Mouse (Mus musculus) hindbrain, embryonic 10.5 days (tissue): Measurements from ENCODE around the gene Hus1. TPM values are rescaled to one million over a fixed set of nuclear protein-coding genes. Genes with fewer than 3 reads are reported as not detected.
A peak's percentile ranks its signal among the peaks of the same experiment; 100 is the strongest.

Experiments used
- DNase-seq: peaks from one replicate; pipeline ENCODE4 v3.0.0-alpha.2; 2017; ENCODE audit warnings: low spot score
- H3K27ac ChIP-seq: fragments of 300-500 bp; sonication (generic); 2 replicates; pipeline ENCODE4 v1.5.1; 2016; ENCODE audit warnings: mild to moderate bottlenecking, moderate library complexity
- H3K27me3 ChIP-seq: fragments of 300-500 bp; sonication (generic); 2 replicates; pipeline ENCODE4 v1.6.1; 2016; ENCODE audit warnings: mild to moderate bottlenecking; ENCODE audit not compliant: poor library complexity, insufficient read depth, severe bottlenecking
- H3K36me3 ChIP-seq: fragments of 300-500 bp; sonication (generic); 2 replicates; pipeline ENCODE4 v1.6.1; 2016; ENCODE audit warnings: mild to moderate bottlenecking, moderate library complexity
- H3K4me1 ChIP-seq: fragments of 300-500 bp; sonication (generic); replicated peaks from 2 replicates; pipeline ENCODE4 v1.6.1; 2016; ENCODE audit warnings: mild to moderate bottlenecking
- H3K4me3 ChIP-seq: fragments of 300-500 bp; sonication (generic); 2 replicates; pipeline ENCODE4 v1.5.1; 2016; ENCODE audit warnings: mild to moderate bottlenecking, moderate library complexity
- H3K9me3 ChIP-seq: fragments of 300-500 bp; sonication (generic); 2 replicates; pipeline ENCODE4 v1.6.1; 2016; ENCODE audit warnings: mild to moderate bottlenecking, moderate library complexity
- WGBS: fragments of 180-500 bp; shearing (Covaris S2); methylation state at CpG from one replicate; pipeline ENCODE4 v1.1.7; 2016; 5-methylcytosine and 5-hydroxymethylcytosine counted together
- polyA plus RNA-seq: library from polyadenylated mRNA; unstranded; fragments of >200 nt; fragmentation: Nextera tagmentation; extraction: Ambion mirVana; gene quantifications from 2 replicates; pipeline ENCODE4 v1.2.1, GENCODE M21; 2016

Gene Hus1
- polyA plus RNA-seq, 1 experiment from 2014 or later, result 15.1 TPM

GRCm38 (mm10) chr11:9024782-9025181 is 13.8 kb upstream of the Hus1 start:
- no peaks in the 10 kb centered on the region for H3K27me3 ChIP-seq
- no peaks in the 10 kb centered on the region for H3K4me1 ChIP-seq
- no peak overlapping the region for H3K27ac ChIP-seq
- no peak for DNase-seq
- no peak overlapping the region for H3K4me3 ChIP-seq
- 85% methylated on average over 7 of the region's 7 CpGs for WGBS
- H3K9me3 ChIP-seq, result no peaks in the 10 kb centered on the region
- H3K36me3 ChIP-seq, result no peaks in the 10 kb centered on the region

GRCm38 (mm10) chr11:9020207-9020606 is 9.2 kb upstream of the Hus1 start:
- H3K27me3 ChIP-seq, result no peaks in the 10 kb centered on the region
- H3K4me3 ChIP-seq, result no peak overlapping the region
- no peak for DNase-seq
- H3K9me3 ChIP-seq, result no peaks in the 10 kb centered on the region
- no peaks in the 10 kb centered on the region for H3K4me1 ChIP-seq
- H3K36me3 ChIP-seq, result no peaks in the 10 kb centered on the region
- H3K27ac ChIP-seq, result no peak overlapping the region
- WGBS, result 93% methylated on average over 5 of the region's 5 CpGs

- H3K4me1 ChIP-seq, result no peaks in the 10 kb centered on the region
- no peaks in the 10 kb centered on the region for H3K36me3 ChIP-seq
- no peak overlapping the region for H3K4me3 ChIP-seq
- H3K27ac ChIP-seq, result no peak overlapping the region
- 76% methylated on average over 6 of the region's 6 CpGs for WGBS
- H3K9me3 ChIP-seq, result no peaks in the 10 kb centered on the region
- DNase-seq, result no peak
- no peaks in the 10 kb centered on the region for H3K27me3 ChIP-seq
Observed at GRCm38 (mm10) chr11:9018491-9019267, 7.7 kb upstream of the Hus1 start.

- Histone ChIP-seq H3K36me3 (no peaks in the 10 kb centered on the region), H3K9me3 (no peaks in the 10 kb centered on the region), H3K4me3 (no peak overlapping the region), H3K27me3 (no peaks in the 10 kb centered on the region), H3K27ac (no peak overlapping the region), H3K4me1 (peaks cover 6% of the 10 kb centered on the region)
- no peak for DNase-seq
- WGBS, result 88% methylated on average over 3 of the region's 3 CpGs
Observed at GRCm38 (mm10) chr11:9014740-9015139, 3.7 kb upstream of the Hus1 start.

GRCm38 (mm10) chr11:9011348-9011747 is 357 bp upstream of the Hus1 start:
- peaks cover 18% of the 10 kb centered on the region for H3K4me1 ChIP-seq
- WGBS, result 2% methylated on average over 3 of the region's 3 CpGs
- no peak for DNase-seq

GRCm38 (mm10) chr11:9010416-9010815 is 575 bp downstream of the Hus1 start:
- Histone ChIP-seq H3K4me1 (peaks cover 18% of the 10 kb centered on the region), H3K27me3 (no peaks in the 10 kb centered on the region), H3K4me3 (peak overlapping the region; percentile 66), H3K27ac (peak overlapping the region; percentile 94), H3K9me3 (no peaks in the 10 kb centered on the region), H3K36me3 (peaks cover 34% of the 10 kb centered on the region)
- DNase-seq, result no peak
- WGBS, result 0% methylated on average over 7 of the region's 7 CpGs

More at GRCm38 (mm10) chr11:9011348-9011747, 357 bp upstream of the Hus1 start:
- Histone ChIP-seq H3K36me3 (peaks cover 25% of the 10 kb centered on the region), H3K4me3 (peak overlapping the region; percentile 66), H3K9me3 (no peaks in the 10 kb centered on the region), H3K27ac (peak overlapping the region; percentile 94), H3K27me3 (no peaks in the 10 kb centered on the region)

GRCm38 (mm10) chr11:9008761-9009160 is 2.2 kb downstream of the Hus1 start:
- no peaks in the 10 kb centered on the region for H3K9me3 ChIP-seq
- peaks cover 18% of the 10 kb centered on the region for H3K4me1 ChIP-seq
- H3K4me3 ChIP-seq, result no peak overlapping the region
- H3K27ac ChIP-seq, result no peak overlapping the region
- DNase-seq, result no peak
- no peaks in the 10 kb centered on the region for H3K27me3 ChIP-seq
- WGBS, result 92% methylated on average over 5 of the region's 5 CpGs
- H3K36me3 ChIP-seq, result peaks cover 50% of the 10 kb centered on the region

- 76% methylated on average over 4 of the region's 4 CpGs for WGBS
Observed at GRCm38 (mm10) chr11:8988084-8988483, 22.9 kb downstream of the Hus1 start.

GRCm38 (mm10) chr11:8986058-8986457 is 24.9 kb downstream of the Hus1 start:
- peaks cover 4% of the 10 kb centered on the region; the same call in 1 of the 2 replicates for H3K27me3 ChIP-seq
- H3K27ac ChIP-seq, result no peak overlapping the region
- no peak overlapping the region for H3K4me3 ChIP-seq
- H3K36me3 ChIP-seq, result peaks cover 7% of the 10 kb centered on the region
- no peaks in the 10 kb centered on the region for H3K9me3 ChIP-seq
- DNase-seq, result no peak
- H3K4me1 ChIP-seq, result peaks cover 20% of the 10 kb centered on the region

More at GRCm38 (mm10) chr11:8988084-8988483, 22.9 kb downstream of the Hus1 start:
- no peak overlapping the region for H3K4me3 ChIP-seq
- peaks cover 20% of the 10 kb centered on the region for H3K4me1 ChIP-seq
- peaks cover 4% of the 10 kb centered on the region; the same call in 1 of the 2 replicates for H3K27me3 ChIP-seq
- H3K36me3 ChIP-seq, result peaks cover 27% of the 10 kb centered on the region
- H3K9me3 ChIP-seq, result no peaks in the 10 kb centered on the region
- no peak for DNase-seq
- H3K27ac ChIP-seq, result no peak overlapping the region

- H3K27me3 ChIP-seq, result peaks cover 4% of the 10 kb centered on the region; the same call in 1 of the 2 replicates
- peaks cover 16% of the 10 kb centered on the region for H3K4me1 ChIP-seq
- H3K36me3 ChIP-seq, result no peaks in the 10 kb centered on the region
- no peak overlapping the region for H3K4me3 ChIP-seq
- H3K9me3 ChIP-seq, result no peaks in the 10 kb centered on the region
- WGBS, result 44% methylated on average over 6 of the region's 6 CpGs
- no peak overlapping the region for H3K27ac ChIP-seq
- peak; percentile 68 for DNase-seq
Observed at GRCm38 (mm10) chr11:8983237-8983861, 27.6 kb downstream of the Hus1 start.

- no peak for DNase-seq
- WGBS, result 89% methylated on average over 4 of the region's 4 CpGs
- Histone ChIP-seq H3K36me3 (no peaks in the 10 kb centered on the region), H3K9me3 (no peaks in the 10 kb centered on the region), H3K4me3 (no peak overlapping the region), H3K4me1 (peaks cover 15% of the 10 kb centered on the region; the same call in 1 of the 2 replicates), H3K27ac (no peak overlapping the region), H3K27me3 (no peaks in the 10 kb centered on the region)
Observed at GRCm38 (mm10) chr11:8978154-8978553, 32.8 kb downstream of the Hus1 start.

GRCm38 (mm10) chr11:8973166-8973565 is 37.8 kb downstream of the Hus1 start, which contains the start of gene Pkd1l1:
Gene Pkd1l1 (minus strand): TSS chr11:8973266.
- DNase-seq, result no peak
- H3K4me3 ChIP-seq, result no peak within 1 kb of the TSS
- peaks cover 18% of the 10 kb centered on the region; the same call in 1 of the 2 replicates for H3K4me1 ChIP-seq
- 63% methylated on average over 3 of the region's 3 CpGs for WGBS
- H3K9me3 ChIP-seq, result no peaks in the 10 kb centered on the region
- no peaks in the 10 kb centered on the region for H3K27me3 ChIP-seq
- H3K27ac ChIP-seq, result no peak within 1 kb of the TSS; the same call in 1 of the 2 replicates
- no peaks in the 10 kb centered on the region for H3K36me3 ChIP-seq

GRCm38 (mm10) chr11:8972093-8972492 is 38.9 kb downstream of the Hus1 start:
- H3K9me3 ChIP-seq, result no peaks in the 10 kb centered on the region
- no peak overlapping the region for H3K4me3 ChIP-seq
- DNase-seq, result no peak
- peaks cover 18% of the 10 kb centered on the region; the same call in 1 of the 2 replicates for H3K4me1 ChIP-seq
- no peak overlapping the region for H3K27ac ChIP-seq
- no peaks in the 10 kb centered on the region for H3K27me3 ChIP-seq
- 89% methylated on average over 6 of the region's 6 CpGs for WGBS
- H3K36me3 ChIP-seq, result no peaks in the 10 kb centered on the region
